ENCODE assay signal across 20 mouse cellular contexts in genomic region chr12:26784426-26784825, GRCm38 (mm10).
DNase-seq lines count a peak whose midpoint lies in the region; ATAC-seq lines count a peak whose summit lies in the region.
"Had no signal": no experiment of that assay in that cellular context is flagged by ENCODE, and none has a peak within 500 bp of the region (broad histone marks: within the 10 kb centered on the region; RNA-seq: fewer than 3 reads in every experiment).

No protein-coding gene starts in this region.

- ATAC-seq in forebrain, embryonic 16.5 days, result no peak
- ATAC-seq in forebrain, embryonic 12.5 days (ENCODE audit: low FRiP score), result no peak
- no peak for ATAC-seq in heart, embryonic 11.5 days (replicated peaks; ENCODE audit: insufficient number of reproducible peaks, low FRiP score, low TSS enrichment)

- no peaks in the 10 kb centered on the region for H3K36me3 ChIP-seq in forebrain, embryonic 16.5 days (ENCODE audit: control insufficient read depth, insufficient read depth)
- no peaks in the 10 kb centered on the region for H3K36me3 ChIP-seq in forebrain, embryonic 12.5 days (replicated peaks)
- no peaks in the 10 kb centered on the region for H3K36me3 ChIP-seq in heart, embryonic 11.5 days (ENCODE audit: control insufficient read depth, insufficient read depth, low read length)
- H3K36me3 ChIP-seq: embryonic facial prominence, embryonic 13.5 days; embryonic facial prominence, embryonic 15.5 days; forebrain, embryonic 10.5 days had no signal

- peak; percentile 56 to 70 for DNase-seq in cerebellum, postnatal 14 days
- DNase-seq in cerebellum, adult 9-10 months, result no peak
- DNase-seq in heart, adult 11 months, result peak; percentile 53
- peak; percentile 62 for DNase-seq in left cerebral cortex, postnatal 4 days
- no peak for DNase-seq in left cerebral cortex, postnatal 10 days (ENCODE audit: extremely low spot score in 1 of 2, low spot score in 2 of 2)
- DNase-seq: adrenal gland, adult 2 months; adrenal gland, postnatal 10 days; adrenal gland, postnatal 25 days; cerebellum, adult 11 months; cerebellum, adult 2 months; cerebellum, adult 9-11 months; cerebellum, postnatal 36 days; embryo, embryonic 11 days had no signal

- peaks cover 8% of the 10 kb centered on the region for H3K4me1 ChIP-seq in forebrain, embryonic 16.5 days (replicated peaks; ENCODE audit: control insufficient read depth, insufficient read depth, low read length)
- 0 out of 2 replicates have a peak, but pooled peaks cover 2% of the 10 kb centered on the region for H3K4me1 ChIP-seq in forebrain, embryonic 12.5 days
- no peaks in the 10 kb centered on the region for H3K4me1 ChIP-seq in heart, embryonic 11.5 days (ENCODE audit: control insufficient read depth, insufficient read depth, low read length)
- H3K4me1 ChIP-seq: embryonic facial prominence, embryonic 15.5 days had no signal

- no peak overlapping the region for H3K9ac ChIP-seq in forebrain, embryonic 16.5 days (replicated peaks; ENCODE audit: low read depth, low read length)
- H3K9ac ChIP-seq in forebrain, embryonic 12.5 days, result no peak overlapping the region
- no peak overlapping the region for H3K9ac ChIP-seq in heart, embryonic 11.5 days (ENCODE audit: low read depth, low read length)
- H3K9ac ChIP-seq: embryonic facial prominence, embryonic 13.5 days; embryonic facial prominence, embryonic 15.5 days had no signal

- H3K27me3 ChIP-seq in forebrain, embryonic 16.5 days (replicated peaks; ENCODE audit: control insufficient read depth, insufficient read depth, low read length), result no peaks in the 10 kb centered on the region
- no peaks in the 10 kb centered on the region for H3K27me3 ChIP-seq in forebrain, embryonic 12.5 days
- no peaks in the 10 kb centered on the region for H3K27me3 ChIP-seq in heart, embryonic 11.5 days (ENCODE audit: control insufficient read depth, insufficient read depth, low read length)
- H3K27me3 ChIP-seq: embryonic facial prominence, embryonic 13.5 days; embryonic facial prominence, embryonic 15.5 days had no signal

- no peak overlapping the region for H3K4me2 ChIP-seq in forebrain, embryonic 16.5 days (ENCODE audit: low read length)
- no peak overlapping the region for H3K4me2 ChIP-seq in forebrain, embryonic 12.5 days
- H3K4me2 ChIP-seq in heart, embryonic 11.5 days, result no peak overlapping the region
- H3K4me2 ChIP-seq: embryonic facial prominence, embryonic 13.5 days; embryonic facial prominence, embryonic 15.5 days had no signal

- peak overlapping the region; percentile 50 for H3K27ac ChIP-seq in forebrain, embryonic 16.5 days (ENCODE audit: low read length)
- H3K27ac ChIP-seq in forebrain, embryonic 12.5 days, result no peak overlapping the region
- H3K27ac ChIP-seq in heart, embryonic 11.5 days (ENCODE audit: low read depth, low read length), result no peak overlapping the region
- H3K27ac ChIP-seq: embryonic facial prominence, embryonic 13.5 days; embryonic facial prominence, embryonic 15.5 days; forebrain, embryonic 10.5 days had no signal

- H3K9me3 ChIP-seq in forebrain, embryonic 16.5 days (ENCODE audit: control insufficient read depth, low read length), result no peaks in the 10 kb centered on the region
- no peaks in the 10 kb centered on the region for H3K9me3 ChIP-seq in forebrain, embryonic 12.5 days
- no peaks in the 10 kb centered on the region for H3K9me3 ChIP-seq in heart, embryonic 11.5 days (replicated peaks; ENCODE audit: control insufficient read depth, low read length)
- H3K9me3 ChIP-seq: embryonic facial prominence, embryonic 15.5 days; forebrain, embryonic 10.5 days had no signal

- intact Hi-C loops in left cerebral cortex, postnatal 4 days (cut with DNase I), result loop anchor here (10.0 kb wide), 1 partner anchor 240 kb away; no protein-coding TSS in a partner anchor
- intact Hi-C loops in left cerebral cortex, postnatal 10 days (cut with DNase I), result no loop called here

- 85% methylated on average over 3 of the region's 3 CpGs for whole genome bisulfite sequencing in forebrain, embryonic 16.5 days
- WGBS in forebrain, embryonic 12.5 days, result 84% methylated on average over 3 of the region's 3 CpGs
- 87% methylated on average over 3 of the region's 3 CpGs for WGBS in heart, embryonic 11.5 days (ENCODE audit: insufficient replicate concordance)

- no peak overlapping the region for H3K4me3 ChIP-seq in forebrain, embryonic 16.5 days (replicated peaks; ENCODE audit: low read length)
- H3K4me3 ChIP-seq in forebrain, embryonic 12.5 days (replicated peaks), result no peak overlapping the region
- no peak overlapping the region for H3K4me3 ChIP-seq in heart, embryonic 11.5 days (ENCODE audit: low read depth, low read length)
- H3K4me3 ChIP-seq: embryonic facial prominence, embryonic 13.5 days; embryonic facial prominence, embryonic 15.5 days; erythroblast, embryonic 14.5 days; forebrain, embryonic 10.5 days had no signal

Comparison
In these comparisons a context has a peak if more than half of its experiments do, and no peak if none do; other contexts are left out.
1. DNase-seq: peak in cerebellum, postnatal 14 days (2 of 2), heart, adult 11 months (single experiment) and left cerebral cortex, postnatal 4 days (single experiment); none in cerebellum, adult 9-10 months (single experiment) and left cerebral cortex, postnatal 10 days (0 of 2).